Mouse (Mus musculus) cortical plate, adult 2 months (tissue): ENCODE results near the gene Dlg2. TPM values are rescaled to one million over a fixed set of nuclear protein-coding genes. Genes with fewer than 3 reads are reported as not detected.

Experiments used
- H3K27ac ChIP-seq: fragments of 200-500 bp; 2 replicates; pipeline ENCODE4 v1.5.1; 2012; ENCODE audit warnings: low read length, control low read depth, inconsistent platforms; ENCODE audit not compliant: insufficient read depth
- H3K4me1 ChIP-seq: fragments of 200-500 bp; 2 replicates; pipeline ENCODE4 v1.6.1; 2011; ENCODE audit warnings: low read length; ENCODE audit not compliant: control insufficient read depth, insufficient read depth
- H3K4me3 ChIP-seq: fragments of 200-500 bp; 2 replicates; pipeline ENCODE4 v1.5.1; 2011; ENCODE audit warnings: mild to moderate bottlenecking, low read length, control low read depth; ENCODE audit not compliant: insufficient read depth
- CTCF ChIP-seq: fragments of 200-500 bp; IDR thresholded peaks from 2 replicates; pipeline ENCODE4 v1.5.1; 2011; ENCODE audit warnings: mild to moderate bottlenecking, control low read depth, low read length; ENCODE audit not compliant: insufficient read depth; ENCODE audit errors: extremely low read depth
- POLR2A ChIP-seq: fragments of 200-500 bp; IDR thresholded peaks from 2 replicates; pipeline ENCODE4 v1.6.1; 2011; ENCODE audit warnings: mild to moderate bottlenecking, low read length, control low read depth; ENCODE audit not compliant: insufficient read depth; ENCODE audit errors: extremely low read depth
- polyA plus RNA-seq: library from polyadenylated mRNA; depleted of rRNA; stranded (reverse); fragments of >200 nt; gene quantifications from 2 replicates; pipeline ENCODE4 v1.2.3, GENCODE M21; 2012

Dlg2 gene
- polyA plus RNA-seq, 1 experiment: 139 TPM

DNA sequence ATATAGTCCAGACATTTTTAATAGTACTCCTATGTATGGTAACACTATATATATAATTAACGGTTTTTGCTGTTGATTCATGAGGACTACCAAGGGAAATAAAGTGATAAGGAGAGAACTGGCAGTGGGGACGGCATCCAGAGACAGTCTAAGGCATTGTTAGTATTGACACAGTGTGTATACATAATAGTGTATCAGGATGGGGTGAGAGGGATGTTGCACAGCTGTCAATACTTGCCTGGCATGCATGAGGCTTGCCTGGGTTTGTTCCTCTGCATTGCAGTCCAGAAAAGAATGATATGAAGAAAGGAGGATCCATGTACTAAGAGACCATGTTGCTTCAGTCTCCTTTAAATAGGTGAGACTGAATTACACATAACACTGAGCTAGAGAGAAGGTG is 1845.3 kb downstream of the Dlg2 start:
- Histone ChIP-seq H3K4me1 (peaks cover 5% of the 10 kb centered on the region; the same call in 1 of the 2 replicates), H3K4me3 (no peak overlapping the region), H3K27ac (no peak overlapping the region)
- TF ChIP-seq CTCF (no peak), POLR2A (no peak)

DNA sequence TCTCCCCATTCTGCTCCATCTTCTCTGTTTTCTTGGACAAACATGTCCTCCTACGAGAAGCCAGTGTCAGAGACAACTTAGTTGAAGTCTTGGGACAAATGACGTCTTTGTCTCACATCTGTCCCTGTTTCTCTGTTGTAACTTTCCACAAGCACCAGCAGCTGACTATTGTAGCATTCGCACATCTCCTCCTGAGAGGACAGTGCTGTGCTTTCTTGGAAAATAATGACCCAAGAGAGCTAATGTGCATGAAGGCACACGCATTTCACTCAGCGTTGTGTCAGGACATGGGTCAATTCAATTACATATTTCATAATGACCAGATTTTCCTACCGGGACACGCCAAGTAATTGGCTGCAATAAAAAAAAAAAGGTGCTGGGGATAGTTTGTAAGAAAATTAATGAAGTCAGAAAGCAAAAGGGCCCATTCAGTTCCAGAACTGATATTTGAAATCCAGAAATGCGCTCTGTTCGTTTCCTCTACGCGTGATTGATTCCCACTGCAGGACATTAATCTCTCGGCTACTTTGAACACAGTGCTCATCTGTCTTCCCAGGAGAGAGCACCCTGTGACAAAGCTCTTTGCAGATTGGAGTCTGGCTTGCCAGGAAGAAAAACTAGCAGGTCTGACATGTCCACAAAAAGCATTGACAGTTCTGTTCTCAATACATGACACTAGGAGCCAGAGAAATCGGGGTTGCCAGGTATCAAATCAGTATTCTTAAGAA is 1846.0 kb downstream of the Dlg2 start:
- no peak overlapping the region for H3K4me3 ChIP-seq
- H3K4me1 ChIP-seq: peaks cover 3% of the 10 kb centered on the region; the same call in 1 of the 2 replicates
- H3K27ac ChIP-seq: no peak overlapping the region
- TF ChIP-seq POLR2A (no peak), CTCF (no peak)

DNA sequence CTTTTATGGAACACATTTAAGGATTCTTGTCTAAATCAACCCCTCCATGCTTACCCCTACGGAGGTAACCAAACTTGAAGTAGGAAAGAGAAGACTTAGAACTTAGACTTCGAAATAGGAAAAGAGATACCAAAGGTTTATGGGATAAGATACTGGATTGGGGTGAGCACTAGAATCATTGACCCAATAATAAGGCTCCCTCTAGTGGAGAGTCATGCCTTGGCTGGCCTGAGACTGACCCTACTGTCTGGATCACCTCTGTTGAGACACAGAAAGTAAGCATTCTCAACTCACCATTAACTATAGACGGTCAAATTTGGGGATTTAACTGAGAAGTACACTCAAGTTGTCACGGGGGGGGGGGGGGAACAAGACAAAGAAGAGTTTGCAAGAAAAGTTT is 1847.2 kb downstream of the Dlg2 start:
- Histone ChIP-seq H3K27ac (no peak overlapping the region), H3K4me3 (no peak overlapping the region), H3K4me1 (peaks cover 3% of the 10 kb centered on the region; the same call in 1 of the 2 replicates)
- TF ChIP-seq CTCF: peak; percentile 51
- TF ChIP-seq POLR2A: no peak

DNA sequence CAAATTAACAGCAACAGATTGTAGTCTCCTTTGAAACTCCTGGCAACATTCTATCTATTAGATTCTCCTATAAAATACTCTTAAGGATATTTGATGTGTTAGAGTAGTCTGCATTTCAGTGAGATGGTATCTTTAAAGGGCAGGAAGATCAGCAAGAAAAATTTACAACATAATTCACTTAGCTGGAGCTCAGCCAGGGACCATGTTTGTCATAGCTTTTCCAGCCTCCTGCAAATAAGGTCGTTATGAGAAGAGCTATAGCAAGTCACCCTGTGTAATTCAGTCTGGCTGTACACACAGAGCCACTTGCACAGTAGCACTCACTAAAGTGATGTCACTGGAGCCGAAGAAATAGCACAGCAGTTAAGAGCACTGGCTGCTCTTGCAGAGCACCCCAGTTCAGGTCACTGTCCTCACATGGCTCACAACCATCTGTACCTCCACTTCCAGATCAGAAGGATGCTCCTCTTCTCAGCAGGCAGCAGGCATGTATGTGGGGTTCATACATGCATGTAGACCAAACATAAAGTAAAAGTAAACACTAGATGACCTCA is 1850.9 kb downstream of the Dlg2 start:
- no peak overlapping the region for H3K27ac ChIP-seq
- no peaks in the 10 kb centered on the region; the same call in 1 of the 2 replicates for H3K4me1 ChIP-seq
- TF ChIP-seq CTCF (no peak), POLR2A (no peak)
- no peak overlapping the region for H3K4me3 ChIP-seq

DNA sequence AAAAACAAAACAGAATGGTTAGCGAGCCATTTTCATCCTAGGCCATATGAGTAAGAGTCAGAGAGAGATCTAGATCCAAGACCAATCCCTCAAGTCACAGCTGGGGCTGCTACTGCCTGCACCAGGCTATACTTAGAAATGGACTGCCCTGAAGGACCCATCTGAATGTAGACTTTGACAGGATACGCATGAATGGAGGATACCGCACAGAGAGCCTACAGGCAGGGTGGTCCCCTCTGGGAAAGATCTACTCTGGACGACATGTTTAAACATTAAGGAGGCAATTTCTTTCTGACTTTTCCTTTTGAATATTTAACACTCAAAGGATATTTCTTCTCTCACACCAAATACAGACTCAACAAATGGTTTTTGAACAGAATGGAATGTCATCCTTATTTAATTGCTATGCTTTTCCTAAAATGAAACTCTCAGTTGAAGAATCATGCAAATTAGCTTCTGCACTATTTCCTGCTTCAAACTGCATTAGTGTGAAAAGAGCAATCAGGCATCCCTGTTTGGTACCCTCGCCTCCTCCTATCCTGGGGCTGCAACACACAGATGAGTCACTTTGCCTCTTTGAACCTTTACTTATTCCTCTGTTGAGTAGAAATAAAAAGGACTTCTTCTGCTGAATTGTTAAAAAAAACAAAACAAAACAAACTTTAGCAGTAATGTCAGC is 1856.9 kb downstream of the Dlg2 start:
- no peak overlapping the region for H3K27ac ChIP-seq
- no peak for TF ChIP-seq POLR2A
- TF ChIP-seq CTCF: no peak
- H3K4me3 ChIP-seq: no peak overlapping the region
- H3K4me1 ChIP-seq: peaks cover 3% of the 10 kb centered on the region

DNA sequence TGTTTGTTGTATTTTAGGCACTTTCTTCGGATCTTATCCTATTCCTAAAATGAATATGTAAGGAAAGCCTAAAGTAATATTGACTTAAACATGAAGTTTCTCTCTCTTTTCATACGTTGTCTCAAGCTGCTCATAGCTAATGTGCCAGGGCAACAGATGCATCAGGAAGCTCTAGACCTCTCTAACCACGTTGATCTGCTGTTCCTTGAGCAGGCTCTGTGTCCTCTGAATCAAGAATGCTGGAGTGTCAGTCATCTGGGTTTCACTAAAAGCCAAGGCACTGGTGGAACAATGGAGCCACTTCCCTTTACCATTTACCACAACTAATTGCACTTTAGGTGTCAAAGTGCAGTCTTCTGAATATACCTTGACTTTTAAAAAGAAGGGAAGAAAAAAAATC is 1880.1 kb downstream of the Dlg2 start:
- Histone ChIP-seq H3K4me3 (no peak overlapping the region), H3K4me1 (peaks cover 2% of the 10 kb centered on the region), H3K27ac (no peak overlapping the region)
- TF ChIP-seq POLR2A (no peak), CTCF (no peak)

DNA sequence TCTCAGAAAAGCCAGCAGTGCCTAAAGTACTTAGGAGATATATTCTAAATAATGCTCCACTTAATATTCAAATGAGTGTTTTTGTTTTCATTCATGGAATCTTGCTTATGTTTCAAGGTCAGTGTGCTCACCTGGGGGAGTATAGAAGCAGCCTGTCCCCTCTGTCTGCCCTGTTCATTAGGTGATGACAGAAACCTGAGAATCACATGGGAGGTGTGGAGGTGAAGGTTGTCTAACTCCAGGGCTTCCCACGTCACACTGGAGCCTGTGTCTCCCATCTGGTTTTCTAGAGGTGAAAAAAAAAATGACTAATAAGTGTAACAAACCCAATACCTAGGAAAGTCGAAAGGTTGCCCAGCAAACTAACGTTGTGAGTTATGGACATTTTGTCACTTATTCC is 1886.9 kb downstream of the Dlg2 start:
- TF ChIP-seq POLR2A (no peak), CTCF (no peak)
- no peak overlapping the region for H3K27ac ChIP-seq
- H3K4me1 ChIP-seq: peaks cover 8% of the 10 kb centered on the region
- no peak overlapping the region for H3K4me3 ChIP-seq

DNA sequence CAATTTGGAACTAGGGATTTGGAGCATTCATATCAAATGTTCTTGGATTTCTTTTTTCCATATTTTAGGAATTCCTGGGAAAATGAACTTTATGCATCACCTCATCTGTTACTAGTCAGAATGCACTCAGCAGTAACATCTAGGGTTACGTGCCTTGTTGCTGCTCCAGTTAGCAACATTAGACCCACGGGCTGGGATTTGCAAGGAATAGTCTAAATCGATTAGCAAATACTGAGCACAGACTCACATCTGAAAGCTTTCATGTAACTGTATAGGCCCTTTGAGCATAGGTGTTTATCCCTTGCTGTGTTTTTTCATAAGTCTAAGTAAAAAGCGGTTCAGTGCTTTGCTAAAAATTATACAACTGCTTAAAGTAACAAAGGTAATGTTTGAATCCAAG is 1887.3 kb downstream of the Dlg2 start:
- H3K4me1 ChIP-seq: peaks cover 8% of the 10 kb centered on the region
- TF ChIP-seq POLR2A (no peak), CTCF (no peak)
- no peak overlapping the region for H3K4me3 ChIP-seq
- no peak overlapping the region for H3K27ac ChIP-seq

DNA sequence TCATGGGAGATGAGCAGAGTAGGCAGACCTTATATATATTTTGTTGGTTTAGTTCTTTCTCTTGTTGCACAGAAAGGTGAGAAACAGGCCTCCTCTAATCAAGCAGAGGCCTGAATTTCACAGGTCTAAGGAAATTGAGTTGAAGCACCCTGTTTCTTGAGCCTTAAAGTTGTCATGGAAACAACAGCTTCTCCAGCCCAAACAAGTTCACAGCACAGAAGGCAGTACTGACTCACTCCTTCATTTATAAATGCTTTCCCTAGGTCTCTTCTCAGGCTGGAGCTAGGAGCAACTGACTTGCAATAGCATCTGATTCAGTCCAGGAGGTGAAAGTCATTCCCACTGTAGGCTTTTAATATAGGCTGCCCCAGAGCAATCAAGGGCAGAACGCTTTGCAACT is 1890.6 kb downstream of the Dlg2 start:
- Histone ChIP-seq H3K4me1 (peaks cover 6% of the 10 kb centered on the region), H3K4me3 (no peak overlapping the region), H3K27ac (no peak overlapping the region; the same call in 1 of the 2 replicates)
- TF ChIP-seq CTCF (no peak), POLR2A (no peak)
